Mouse (Mus musculus) CH12.LX (cell line): ENCODE data around the gene Ciz1. TPM values are rescaled to one million over a fixed set of nuclear protein-coding genes. Genes with fewer than 3 reads are reported as not detected.

Source experiments
- DNase-seq: peaks from one replicate; pipeline ENCODE4 v3.0.0-alpha.2; 2013; ENCODE audit errors: extremely low read depth
- H3K27ac ChIP-seq: 2 replicates; pipeline ENCODE4 v1.5.1; 2012; ENCODE audit warnings: low read depth, mild to moderate bottlenecking, control low read depth, moderate library complexity; ENCODE audit not compliant: insufficient read depth
- H3K27me3 ChIP-seq: replicated peaks from 2 replicates; pipeline ENCODE3; 2012; ENCODE audit warnings: inconsistent platforms
- H3K36me3 ChIP-seq, 2 experiments: replicated peaks in 1 of 2; 2 replicates each; pipeline versions ENCODE3 to v1.6.1; 2012; ENCODE audit warnings: inconsistent platforms in 1 of 2, low read length in 1 of 2, mild to moderate bottlenecking in 1 of 2, mixed read lengths in 1 of 2, moderate library complexity in 1 of 2; ENCODE audit not compliant: control insufficient read depth in 1 of 2, insufficient read depth in 1 of 2
- H3K4me1 ChIP-seq, 2 experiments: 2 replicates each; pipeline ENCODE4 v1.6.1; 2012; ENCODE audit warnings: inconsistent platforms in 1 of 2, moderate library complexity in 1 of 2; ENCODE audit not compliant: insufficient read depth in 2 of 2, control insufficient read depth in 1 of 2
- H3K4me2 ChIP-seq: 2 replicates; pipeline ENCODE4 v1.6.1; 2012; ENCODE audit warnings: low read depth, mild to moderate bottlenecking, control low read depth; ENCODE audit not compliant: poor library complexity, insufficient read depth, severe bottlenecking
- H3K4me3 ChIP-seq, 3 experiments: fragments of 150-350 bp in 1 of 3; sonication (generic) in 1 of 3; replicated peaks in 1 of 3; 2 replicates each; pipeline versions ENCODE3 to v1.5.1; 2011 to 2012; ENCODE audit warnings: low read depth in 2 of 3, low read length in 2 of 3, mild to moderate bottlenecking in 2 of 3, moderate library complexity in 2 of 3, control low read depth in 1 of 3, improper control_type of control experiment in 1 of 3, inconsistent platforms in 1 of 3, mixed read lengths in 1 of 3; ENCODE audit not compliant: poor library complexity in 1 of 3
- H3K79me2 ChIP-seq: replicated peaks from 2 replicates; pipeline ENCODE4 v1.6.1; 2012; ENCODE audit warnings: mild to moderate bottlenecking, moderate library complexity; ENCODE audit not compliant: control insufficient read depth, poor library complexity, insufficient read depth, severe bottlenecking; ENCODE audit errors: extremely low read depth
- H3K9ac ChIP-seq: 2 replicates; pipeline ENCODE4 v1.6.1; 2012; ENCODE audit warnings: low read depth, mild to moderate bottlenecking, control low read depth, moderate library complexity; ENCODE audit not compliant: insufficient read depth
- H3K9me3 ChIP-seq: replicated peaks from 2 replicates; pipeline ENCODE3; 2012; ENCODE audit warnings: low read length, inconsistent platforms, mixed read lengths
- CHD2 ChIP-seq: IDR thresholded peaks from 2 replicates; pipeline ENCODE4 v1.6.1; 2011; ENCODE audit warnings: low read length, improper control_type of control experiment
- CTCF ChIP-seq, 2 experiments: IDR thresholded peaks in 1 of 2; conservative IDR thresholded peaks in 1 of 2; 2 replicates each; pipeline ENCODE4 v1.5.1; 2011 to 2012; ENCODE audit warnings: low read depth in 2 of 2, low read length in 2 of 2, improper control_type of control experiment in 1 of 2, inconsistent platforms in 1 of 2, mild to moderate bottlenecking in 1 of 2, moderate library complexity in 1 of 2
- E2F4 ChIP-seq: IDR thresholded peaks from 2 replicates; pipeline ENCODE4 v1.6.1; 2011; ENCODE audit warnings: low read depth, low read length, improper control_type of control experiment; ENCODE audit not compliant: insufficient replicate concordance
- EP300 ChIP-seq: IDR thresholded peaks from 2 replicates; pipeline ENCODE4 v1.6.1; 2011; ENCODE audit warnings: low read length, improper control_type of control experiment
- ETS1 ChIP-seq: conservative IDR thresholded peaks from 2 replicates; pipeline ENCODE4 v1.6.1; 2012; ENCODE audit warnings: low read depth, mild to moderate bottlenecking, inconsistent platforms, low read length, improper control_type of control experiment, moderate library complexity
- JUND ChIP-seq: conservative IDR thresholded peaks from 2 replicates; pipeline ENCODE4 v1.6.1; 2011; ENCODE audit warnings: low read depth, low read length, improper control_type of control experiment
- MAFK ChIP-seq: IDR thresholded peaks from 2 replicates; pipeline ENCODE4 v1.6.1; 2011; ENCODE audit warnings: low read length, improper control_type of control experiment; ENCODE audit not compliant: insufficient replicate concordance
- MAX ChIP-seq: IDR thresholded peaks from 2 replicates; pipeline ENCODE4 v1.6.1; 2011; ENCODE audit warnings: low read length, improper control_type of control experiment
- MAZ ChIP-seq: IDR thresholded peaks from 2 replicates; pipeline ENCODE4 v1.6.1; 2012; ENCODE audit warnings: low read depth, mild to moderate bottlenecking, inconsistent platforms, low read length, improper control_type of control experiment, moderate library complexity
- MXI1 ChIP-seq: IDR thresholded peaks from 2 replicates; pipeline ENCODE4 v1.6.1; 2011; ENCODE audit warnings: mild to moderate bottlenecking, low read depth, low read length, improper control_type of control experiment
- NELFE ChIP-seq: IDR thresholded peaks from 2 replicates; pipeline ENCODE4 v1.6.1; 2011; ENCODE audit warnings: low read depth, low read length, improper control_type of control experiment
- NRF1 ChIP-seq: IDR thresholded peaks from 2 replicates; pipeline ENCODE4 v1.6.1; 2014; ENCODE audit warnings: low read depth, mild to moderate bottlenecking, inconsistent platforms, low read length, improper control_type of control experiment, moderate library complexity
- PAX5 ChIP-seq: IDR thresholded peaks from 2 replicates; pipeline ENCODE4 v1.6.1; 2012; ENCODE audit warnings: low read length, inconsistent platforms, mixed read lengths
- POLR2A ChIP-seq: IDR thresholded peaks from 2 replicates; pipeline ENCODE4 v1.6.1; 2011; ENCODE audit warnings: low read depth, mild to moderate bottlenecking, improper control_type of control experiment, low read length
- POLR2AphosphoS2 ChIP-seq: IDR thresholded peaks from 2 replicates; pipeline ENCODE4 v1.6.1; 2011; ENCODE audit warnings: low read depth, low read length, improper control_type of control experiment
- RAD21 ChIP-seq: IDR thresholded peaks from 2 replicates; pipeline ENCODE4 v1.6.1; 2011; ENCODE audit warnings: low read depth, mild to moderate bottlenecking, low read length, improper control_type of control experiment, moderate library complexity
- SMC3 ChIP-seq: IDR thresholded peaks from 2 replicates; pipeline ENCODE4 v1.6.1; 2011; ENCODE audit warnings: low read depth, low read length, improper control_type of control experiment
- TCF12 ChIP-seq: IDR thresholded peaks from 2 replicates; pipeline ENCODE4 v1.6.1; 2014; ENCODE audit warnings: low read depth, mild to moderate bottlenecking, inconsistent platforms, low read length, improper control_type of control experiment
- USF2 ChIP-seq: conservative IDR thresholded peaks from 2 replicates; pipeline ENCODE4 v1.6.1; 2011; ENCODE audit warnings: low read depth, low read length, improper control_type of control experiment
- ZKSCAN1 ChIP-seq: IDR thresholded peaks from 2 replicates; pipeline ENCODE4 v1.6.1; 2012; ENCODE audit warnings: low read depth, inconsistent platforms, low read length, improper control_type of control experiment, borderline replicate concordance
- ZNF384 ChIP-seq: IDR thresholded peaks from 2 replicates; pipeline ENCODE4 v1.6.1; 2012; ENCODE audit warnings: low read depth, low read length, improper control_type of control experiment, inconsistent platforms
- dilution Hi-C: fragments of 300-500 bp; cut with MboI; formaldehyde crosslinking; loops from 2 replicates; pipeline ENCODE4 v1.14.3; 2020; ENCODE audit warnings: low sequenced_read_pairs; ENCODE audit not compliant: extremely low pct_unique_long_range_greater_than_20kb, extremely low pct_ligation_motif_present
- in situ Hi-C: fragments of 300-500 bp; cut with MboI; formaldehyde crosslinking; loops from 3 replicates; pipeline ENCODE4 v1.14.3; 2019; ENCODE audit warnings: low sequenced_read_pairs, low pct_ligation_motif_present, low pct_unique_long_range_greater_than_20kb, mixed read lengths
- polyA plus RNA-seq: library from polyadenylated mRNA; unstranded; fragments of >175 nt; gene quantifications from 2 replicates; pipeline ENCODE4 v1.2.1, GENCODE M21; 2012; ENCODE audit warnings: low read depth; ENCODE audit not compliant: insufficient read length
- total RNA-seq, 2 experiments: library from RNA; depleted of rRNA; stranded (reverse); fragments of 300-350 nt in 1 of 2; fragments of >200 nt in 1 of 2; gene quantifications; 2 replicates each; pipeline ENCODE4 v1.2.3; 2012 to 2014

Gene Ciz1
- total and polyA plus RNA-seq, 3 experiments: 8.1 to 47.3 (median 20.4) TPM

DNA sequence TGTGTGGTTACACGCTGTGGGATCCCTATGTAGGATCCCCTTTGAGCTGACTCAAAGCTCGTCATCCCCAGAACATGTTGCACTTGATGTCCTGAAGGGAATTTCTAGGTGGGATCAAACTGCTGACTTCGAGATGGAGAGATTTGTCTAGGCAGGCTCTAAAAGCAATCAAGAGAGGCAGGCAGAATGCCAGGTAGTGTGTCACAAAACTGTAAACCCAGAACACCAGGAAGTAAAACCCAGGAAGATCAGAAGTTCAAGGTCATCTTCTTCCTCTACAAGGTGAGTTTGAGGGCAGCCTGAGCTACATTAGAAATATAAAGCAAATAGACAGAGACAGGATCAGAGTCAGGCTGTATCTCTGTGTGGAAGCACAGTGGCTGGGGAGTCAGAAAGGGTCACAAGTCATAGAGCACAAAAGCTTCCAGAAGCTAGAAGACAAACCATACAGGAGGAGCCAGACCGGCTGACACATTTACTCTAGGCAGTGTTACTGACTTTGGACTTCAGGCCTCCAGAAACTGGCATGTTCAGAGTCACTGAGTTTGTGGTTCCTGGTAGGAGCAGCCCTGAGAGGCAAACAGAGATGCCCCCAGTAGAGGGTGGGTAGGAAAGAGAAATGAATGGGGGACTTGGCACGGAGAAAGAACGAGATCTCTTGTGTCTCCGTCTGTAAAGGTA is 55.2 kb downstream of the Ciz1 start:
- no peak for TF ChIP-seq RAD21
- TF ChIP-seq USF2: no peak
- TF ChIP-seq MAX: no peak
- TF ChIP-seq TCF12: no peak
- no peak for TF ChIP-seq ETS1
- TF ChIP-seq ZNF384: no peak
- no peak for TF ChIP-seq MXI1
- no peak for TF ChIP-seq MAFK
- no peak for TF ChIP-seq EP300
- no peak for TF ChIP-seq SMC3
- no peak for TF ChIP-seq E2F4
- no peak for TF ChIP-seq JUND
- TF ChIP-seq, all 38 proteins: peak for 0
- dilution Hi-C loops: no loop called here
- Histone ChIP-seq H3K9me3 (no peaks in the 10 kb centered on the region), H3K27me3 (no peaks in the 10 kb centered on the region), H3K4me1 (no peaks in the 10 kb centered on the region), H3K9ac (no peak overlapping the region), H3K27ac (no peak overlapping the region), H3K4me2 (no peak overlapping the region), H3K36me3 (peaks cover 4 to 15% of the 10 kb centered on the region in 2 experiments), H3K4me3 (no peak overlapping the region), H3K79me2 (no peaks in the 10 kb centered on the region)
- DNase-seq: no peak
- in situ Hi-C loops: no loop called here

DNA sequence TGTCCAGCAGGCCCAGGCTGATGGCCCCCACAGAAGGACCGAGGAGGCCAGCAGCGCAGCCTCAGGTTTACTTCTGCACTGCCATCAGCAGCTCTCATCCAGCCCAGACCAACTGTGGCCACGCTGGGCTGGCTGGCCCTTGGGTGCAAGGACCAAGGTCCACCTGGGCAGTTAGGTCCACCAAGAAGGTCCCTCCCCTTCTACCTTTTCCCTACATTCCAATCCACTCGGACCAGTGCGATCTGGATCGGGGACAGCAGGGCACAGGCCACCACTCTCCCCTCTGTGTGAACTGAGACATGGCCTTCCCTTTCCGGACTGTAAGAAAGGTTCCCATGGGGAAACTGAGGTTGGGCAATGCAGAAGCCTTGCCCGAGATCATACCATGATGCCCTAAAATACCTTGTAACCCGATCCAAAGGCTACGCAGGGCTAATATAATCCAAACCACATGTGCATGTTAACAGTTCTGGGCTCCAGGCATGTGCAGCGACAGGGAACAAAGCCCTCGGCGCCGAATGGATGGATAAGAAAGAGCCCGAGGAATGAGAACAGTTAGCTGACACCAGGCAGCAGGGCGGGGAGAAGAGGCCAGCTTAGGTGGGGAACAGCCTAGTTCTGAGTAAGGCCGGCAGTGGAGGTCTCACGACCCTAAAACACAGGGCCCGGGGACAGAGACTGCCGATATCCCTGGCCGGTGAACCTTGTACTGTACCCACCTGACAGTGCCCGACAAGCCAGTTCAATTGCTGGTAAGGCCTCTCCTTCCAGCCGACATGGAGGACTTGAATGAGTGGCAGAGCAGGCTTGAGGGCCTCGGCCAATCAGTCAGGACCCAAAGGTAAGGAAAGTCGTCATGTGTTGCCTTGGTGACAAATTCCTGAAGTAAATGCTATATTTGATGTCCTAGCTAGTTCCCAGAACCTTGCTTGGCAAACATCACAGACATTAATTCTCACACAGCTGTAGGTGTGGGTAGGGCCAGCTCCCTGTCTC is 56.6 kb downstream of the Ciz1 start:
- dilution Hi-C loops (no loop called here), in situ Hi-C loops (no loop called here)
- no peak for TF ChIP-seq CHD2
- TF ChIP-seq POLR2AphosphoS2: no peak
- TF ChIP-seq MAFK: no peak
- TF ChIP-seq POLR2A: no peak
- no peak for TF ChIP-seq MAZ
- TF ChIP-seq E2F4: no peak
- TF ChIP-seq PAX5: no peak
- no peak for TF ChIP-seq NELFE
- TF ChIP-seq CTCF (conservative IDR thresholded peaks at IDR 0.05 in 1 of 2, IDR thresholded peaks at IDR 0.05 in 1 of 2; ENCODE audit: low read depth in 2 of 2, low read length in 2 of 2): no peak
- TF ChIP-seq ZKSCAN1: no peak
- no peak for TF ChIP-seq NRF1
- Histone ChIP-seq H3K9me3 (no peaks in the 10 kb centered on the region), H3K4me1 (no peaks in the 10 kb centered on the region), H3K36me3 (peaks cover 0 to 5% of the 10 kb centered on the region in 2 experiments), H3K9ac (no peak overlapping the region), H3K27me3 (no peaks in the 10 kb centered on the region), H3K27ac (no peak overlapping the region), H3K4me3 (no peak overlapping the region), H3K79me2 (no peaks in the 10 kb centered on the region), H3K4me2 (no peak overlapping the region)
- DNase-seq: no peak
